Mouse (Mus musculus): ENCODE data around the gene Rexo5. TPM values are rescaled to one million over a fixed set of nuclear protein-coding genes. Genes with fewer than 3 reads are reported as not detected.

Gene Rexo5
- polyA plus RNA-seq, 1 experiment from 2014 or later = 6.3 TPM

DNA sequence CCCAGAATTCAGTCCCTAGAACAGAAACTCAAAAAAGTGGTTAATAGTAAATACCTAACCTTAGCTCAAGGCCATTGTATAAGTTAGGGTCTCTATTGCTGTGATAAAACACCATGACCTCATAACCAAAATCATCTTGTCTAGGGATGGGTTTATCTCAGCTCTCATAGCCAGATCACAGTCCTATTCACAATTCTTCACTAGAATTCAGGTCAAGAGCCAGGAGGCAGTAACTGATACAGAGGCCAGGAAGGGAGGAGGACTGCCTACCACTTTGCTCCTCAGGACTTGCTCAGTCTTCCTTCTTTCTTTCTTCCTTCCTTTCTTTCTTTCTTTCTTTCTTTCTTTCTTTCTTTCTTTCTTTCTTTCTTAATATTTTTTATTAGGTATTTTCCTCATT, 1.5 kb downstream of the Rexo5 start:
- H3K79me2 ChIP-seq (ENCODE audit: inconsistent target) = peaks cover 12% of the 10 kb centered on the region; the same call in 1 of the 2 replicates
- no peak overlapping the region for H3K27ac ChIP-seq
- H3K4me3 ChIP-seq (ENCODE audit: inconsistent target) = no peak overlapping the region
- no peaks in the 10 kb centered on the region for H3K36me3 ChIP-seq (ENCODE audit: inconsistent target)

DNA sequence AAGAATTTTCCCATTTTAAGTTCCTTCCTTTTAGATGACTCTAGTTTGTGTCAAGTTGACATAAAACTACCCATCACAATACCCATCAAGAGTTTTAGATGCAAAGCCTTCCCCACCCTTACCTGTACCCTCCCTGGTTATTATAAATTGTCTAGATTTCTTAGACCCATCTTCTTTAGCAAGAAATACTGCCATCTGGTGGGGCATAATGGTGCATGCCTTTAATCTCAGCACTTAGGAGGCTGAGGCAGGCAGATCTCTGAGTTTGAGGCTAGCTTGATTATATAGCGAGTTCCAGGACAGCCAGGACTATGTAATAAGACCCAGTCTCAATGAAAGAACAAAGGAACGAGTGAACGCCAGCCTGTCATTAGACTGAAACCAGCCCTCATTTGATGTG, 6.7 kb downstream of the Rexo5 start:
- 100% methylated on average over 3 of the region's 3 CpGs for WGBS (ENCODE audit: missing documents)
- Histone ChIP-seq H3K27ac (no peak overlapping the region), H3K79me2 (ENCODE audit: inconsistent target) (no peaks in the 10 kb centered on the region; the same call in 1 of the 2 replicates), H3K4me3 (ENCODE audit: inconsistent target) (no peak overlapping the region), H3K36me3 (ENCODE audit: inconsistent target) (no peaks in the 10 kb centered on the region)

DNA sequence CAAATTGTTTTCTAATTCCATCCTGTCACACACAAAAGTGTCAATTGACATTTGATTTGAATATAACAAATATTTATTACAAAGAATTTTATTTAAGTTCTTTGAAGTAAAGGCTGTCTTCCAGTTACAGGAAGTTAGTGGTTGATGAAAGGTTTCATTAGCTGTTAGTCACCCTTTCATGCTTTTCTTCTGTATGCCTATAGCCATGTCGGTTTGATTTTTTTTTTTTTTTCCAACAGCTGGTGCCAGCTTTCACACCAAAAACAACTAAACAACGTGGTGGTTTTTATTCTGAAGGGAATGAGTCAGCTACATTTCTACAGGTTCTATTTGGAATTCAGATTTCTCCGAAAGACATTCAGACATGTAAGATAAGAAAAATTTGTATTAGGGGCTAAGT, 7.2 kb downstream of the Rexo5 start:
- H3K79me2 ChIP-seq (ENCODE audit: inconsistent target) = no peaks in the 10 kb centered on the region
- 64% methylated on average over 3 of the region's 3 CpGs for WGBS (ENCODE audit: missing documents)
- H3K36me3 ChIP-seq (ENCODE audit: inconsistent target) = no peaks in the 10 kb centered on the region; the same call in 1 of the 2 replicates
- no peak overlapping the region for H3K27ac ChIP-seq
- no peak overlapping the region for H3K4me3 ChIP-seq (ENCODE audit: inconsistent target)

DNA sequence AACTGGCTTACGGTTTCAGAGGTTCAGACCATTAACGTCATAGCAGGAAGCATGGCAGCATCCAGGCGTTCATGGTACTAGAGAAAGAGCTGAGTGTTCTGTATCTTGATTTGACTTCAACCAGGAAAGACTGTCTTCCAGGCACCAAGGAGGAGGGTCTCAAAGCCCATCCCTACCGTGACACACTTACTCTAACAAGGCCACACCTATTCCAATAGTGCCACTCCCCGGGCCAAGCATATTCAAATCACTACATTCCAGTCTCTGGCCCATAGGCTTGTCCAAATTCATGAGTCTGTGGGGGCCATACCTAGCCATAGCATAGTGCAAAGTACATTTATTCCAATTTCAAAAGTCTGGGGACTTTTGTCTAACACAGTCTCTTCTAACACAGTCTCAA, 13.6 kb downstream of the Rexo5 start:
- WGBS (ENCODE audit: missing documents) = 98% methylated on average over 5 of the region's 5 CpGs
- no peaks in the 10 kb centered on the region for H3K79me2 ChIP-seq (ENCODE audit: inconsistent target)
- H3K27ac ChIP-seq = no peak overlapping the region
- no peaks in the 10 kb centered on the region; the same call in 1 of the 2 replicates for H3K36me3 ChIP-seq (ENCODE audit: inconsistent target)
- H3K4me3 ChIP-seq (ENCODE audit: inconsistent target) = no peak overlapping the region

DNA sequence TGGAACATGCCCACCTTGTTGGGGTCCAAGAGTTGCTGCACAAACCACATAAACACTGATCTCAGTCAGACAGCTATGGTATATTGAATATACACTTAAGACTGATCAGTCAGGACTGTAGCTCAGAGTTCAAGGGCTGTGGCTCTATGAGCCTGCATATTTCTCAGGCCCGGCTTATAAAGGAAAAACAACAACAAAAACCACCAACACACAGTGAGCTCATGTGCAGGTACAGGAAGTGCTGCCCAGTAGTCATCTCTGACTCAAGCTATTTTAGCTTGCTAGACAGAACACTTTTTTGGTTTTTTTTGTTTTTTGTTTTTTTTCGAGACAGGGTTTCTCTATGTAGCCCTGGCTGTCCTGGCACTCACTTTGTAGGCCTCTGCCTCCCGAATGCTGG, 14.9 kb downstream of the Rexo5 start:
- WGBS (ENCODE audit: missing documents) = 100% methylated on average over 3 of the region's 3 CpGs
- Histone ChIP-seq H3K79me2 (ENCODE audit: inconsistent target) (no peaks in the 10 kb centered on the region), H3K4me3 (ENCODE audit: inconsistent target) (no peak overlapping the region), H3K36me3 (ENCODE audit: inconsistent target) (no peaks in the 10 kb centered on the region; the same call in 1 of the 2 replicates), H3K27ac (no peak overlapping the region)

DNA sequence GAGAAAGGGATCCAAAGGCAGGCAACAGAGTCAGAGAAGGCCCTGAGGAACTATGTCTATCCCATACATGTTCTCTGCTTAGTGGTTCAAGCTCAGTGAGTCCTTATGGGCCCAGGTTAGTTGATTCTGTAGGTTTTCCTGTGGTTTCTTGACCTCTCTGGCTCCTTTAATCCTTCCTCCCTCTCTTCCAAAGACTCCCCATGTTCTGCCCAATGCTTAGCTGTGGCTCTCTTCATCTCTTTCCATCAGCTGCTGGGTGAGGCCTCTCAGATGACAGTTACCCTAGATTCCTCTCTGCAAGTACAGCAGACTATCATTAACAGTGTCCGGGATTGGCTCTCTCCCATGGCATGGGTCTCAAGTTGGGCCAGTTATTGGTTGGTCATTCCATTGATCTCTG, 41.6 kb downstream of the Rexo5 start:
- Histone ChIP-seq H3K36me3 (ENCODE audit: inconsistent target) (no peaks in the 10 kb centered on the region), H3K4me3 (ENCODE audit: inconsistent target) (no peak overlapping the region), H3K79me2 (ENCODE audit: inconsistent target) (no peaks in the 10 kb centered on the region), H3K27ac (no peak overlapping the region)
- WGBS (ENCODE audit: missing documents) = 100% methylated on average over 1 of the region's 1 CpGs

DNA sequence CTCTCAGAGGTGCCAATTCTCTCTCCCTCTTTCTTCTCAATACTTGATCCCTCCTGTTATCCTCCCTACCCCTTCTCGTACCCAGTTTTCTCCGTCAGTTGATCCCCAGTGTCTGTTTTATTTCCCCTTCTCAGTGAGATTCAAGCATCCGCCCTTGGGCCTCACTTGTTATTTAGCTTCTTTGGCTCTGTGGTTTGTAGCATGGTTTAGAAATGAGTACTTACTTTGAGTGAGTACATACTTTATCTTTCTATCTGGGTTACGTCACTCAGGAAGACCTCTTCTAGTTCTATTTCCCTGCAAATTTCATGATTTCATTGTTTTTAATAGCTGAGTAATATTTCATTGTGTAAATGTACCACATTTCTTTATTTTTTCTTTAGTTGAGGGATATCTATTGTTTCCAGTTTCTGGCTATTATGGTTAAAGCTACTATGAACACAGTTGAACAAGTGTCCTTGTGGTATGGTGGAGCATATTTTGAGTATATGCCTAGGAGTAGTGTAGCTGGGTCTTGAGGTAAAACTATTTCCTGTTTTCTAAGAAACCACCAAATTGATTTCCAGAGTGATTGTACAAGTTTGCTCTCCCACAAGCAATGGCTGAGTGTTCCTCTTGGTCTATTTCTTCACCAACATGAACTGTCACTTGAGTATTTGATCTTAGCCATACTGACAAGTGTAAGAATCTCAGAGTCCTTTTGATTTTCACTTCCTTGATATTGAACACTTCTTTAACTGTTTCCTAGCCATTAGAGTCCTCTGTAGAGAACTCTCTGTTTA, 42.4 kb downstream of the Rexo5 start:
- 65% methylated on average over 4 of the region's 4 CpGs for WGBS (ENCODE audit: missing documents)
- H3K36me3 ChIP-seq (ENCODE audit: inconsistent target) = no peaks in the 10 kb centered on the region
- no peak overlapping the region for H3K27ac ChIP-seq

DNA sequence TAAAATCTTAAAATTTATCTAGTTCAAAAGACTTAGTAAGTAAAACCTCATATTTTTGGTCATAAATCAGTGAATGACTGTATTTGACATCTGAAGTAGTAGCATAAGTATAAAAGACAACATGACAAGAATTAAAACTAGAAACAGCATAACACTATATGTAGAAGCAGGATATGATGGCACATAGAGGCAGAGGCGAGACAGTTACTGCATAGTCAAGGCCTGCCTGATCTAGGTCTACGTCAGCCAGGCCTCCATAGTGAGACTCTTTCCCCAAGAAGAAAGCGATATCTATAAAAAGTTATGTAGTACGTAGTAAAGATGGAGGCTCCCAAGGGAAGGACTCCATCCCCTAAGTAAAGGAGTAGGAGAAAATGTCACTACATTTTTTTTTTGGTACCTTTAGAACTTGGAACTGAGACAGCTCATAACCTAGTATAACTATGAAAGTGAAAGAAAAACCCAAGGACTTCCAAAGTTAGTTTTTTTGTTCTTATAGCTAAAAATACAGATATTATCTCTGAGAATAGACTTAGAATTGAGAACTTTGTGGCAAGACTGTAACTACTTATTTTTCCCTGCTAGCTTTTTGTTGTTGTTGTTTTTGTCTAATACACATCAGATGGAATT, 48.1 kb downstream of the Rexo5 start:
- Histone ChIP-seq H3K36me3 (ENCODE audit: inconsistent target) (no peaks in the 10 kb centered on the region), H3K4me3 (ENCODE audit: inconsistent target) (no peak overlapping the region), H3K27ac (no peak overlapping the region), H3K79me2 (ENCODE audit: inconsistent target) (no peaks in the 10 kb centered on the region)
- WGBS (ENCODE audit: missing documents) = 98% methylated on average over 4 of the region's 4 CpGs

More for the DNA sequence above, 42.4 kb downstream of the Rexo5 start:
- H3K4me3 ChIP-seq (ENCODE audit: inconsistent target) = no peak overlapping the region
- no peaks in the 10 kb centered on the region for H3K79me2 ChIP-seq (ENCODE audit: inconsistent target)

DNA sequence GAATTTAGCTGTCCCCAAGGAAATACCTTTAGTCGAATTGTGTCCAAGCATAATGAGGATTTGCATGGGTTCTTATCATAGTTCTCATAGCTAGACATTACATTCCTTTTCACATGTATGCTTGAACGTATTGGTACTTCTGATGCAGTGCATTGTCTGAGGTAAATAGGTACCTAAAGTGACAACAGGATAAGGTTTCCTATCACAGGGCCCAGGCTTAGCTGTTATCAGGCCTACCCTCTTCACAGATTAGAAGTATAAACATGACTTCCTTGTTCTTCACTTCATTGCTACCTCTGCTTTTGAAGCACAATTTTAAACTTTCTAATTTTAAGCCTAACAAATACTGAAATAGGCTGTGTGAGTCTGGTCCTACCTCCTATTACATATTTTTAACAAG, 51.7 kb downstream of the Rexo5 start:
- Histone ChIP-seq H3K27ac (no peak overlapping the region), H3K4me3 (ENCODE audit: inconsistent target) (no peak overlapping the region), H3K79me2 (ENCODE audit: inconsistent target) (no peaks in the 10 kb centered on the region), H3K36me3 (ENCODE audit: inconsistent target) (no peaks in the 10 kb centered on the region)
- 90% methylated on average over 2 of the region's 2 CpGs for WGBS (ENCODE audit: missing documents)

DNA sequence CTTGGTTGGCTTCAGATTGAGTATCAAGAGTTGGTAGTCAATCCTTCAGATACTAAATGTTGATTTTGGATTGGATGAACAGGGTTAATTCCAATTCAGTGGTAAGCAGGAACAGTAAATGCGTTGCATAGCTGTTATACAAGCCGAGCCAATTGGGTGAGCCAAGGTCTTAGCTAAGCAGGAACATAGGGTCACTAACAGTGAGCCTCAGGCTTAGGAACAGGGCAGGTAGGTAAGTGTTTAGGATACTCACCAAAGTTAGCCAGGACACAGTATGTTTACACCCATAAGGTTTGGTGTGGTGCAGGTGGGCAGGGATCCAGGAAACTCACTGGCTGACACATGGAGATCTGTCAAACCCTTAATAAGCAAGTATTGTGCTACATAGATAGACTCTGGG, 53.6 kb downstream of the Rexo5 start:
- Histone ChIP-seq H3K36me3 (ENCODE audit: inconsistent target) (0 out of 2 replicates have a peak, but pooled peaks cover 3% of the 10 kb centered on the region), H3K79me2 (ENCODE audit: inconsistent target) (no peaks in the 10 kb centered on the region)
- 90% methylated on average over 2 of the region's 2 CpGs for WGBS (ENCODE audit: missing documents)

DNA sequence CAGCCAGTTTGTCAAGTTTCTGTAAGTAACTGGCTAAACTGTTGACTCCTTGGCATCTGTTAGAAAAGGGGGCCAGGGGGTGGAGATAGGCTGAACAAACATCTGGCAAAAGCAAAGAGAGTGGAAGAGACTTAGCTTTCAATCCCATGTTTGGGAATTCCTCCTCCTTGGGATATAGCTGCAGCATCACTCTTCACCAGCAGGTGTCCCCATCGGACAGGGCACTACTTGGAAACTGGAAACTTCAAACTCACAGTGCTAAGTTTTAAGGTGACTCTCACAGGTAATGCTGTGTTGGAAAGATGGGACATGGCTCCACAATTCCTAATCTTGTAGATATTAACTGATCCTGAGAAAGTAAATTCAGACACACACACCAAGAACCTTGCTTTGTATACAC, 55.3 kb downstream of the Rexo5 start:
- Histone ChIP-seq H3K36me3 (ENCODE audit: inconsistent target) (0 out of 2 replicates have a peak, but pooled peaks cover 3% of the 10 kb centered on the region), H3K4me3 (ENCODE audit: inconsistent target) (no peak overlapping the region), H3K79me2 (ENCODE audit: inconsistent target) (no peaks in the 10 kb centered on the region), H3K27ac (no peak overlapping the region)
- WGBS (ENCODE audit: missing documents) = 17% methylated on average over 1 of the region's 1 CpGs

More for the DNA sequence above, 53.6 kb downstream of the Rexo5 start:
- Histone ChIP-seq H3K27ac (no peak overlapping the region), H3K4me3 (ENCODE audit: inconsistent target) (no peak overlapping the region)

DNA sequence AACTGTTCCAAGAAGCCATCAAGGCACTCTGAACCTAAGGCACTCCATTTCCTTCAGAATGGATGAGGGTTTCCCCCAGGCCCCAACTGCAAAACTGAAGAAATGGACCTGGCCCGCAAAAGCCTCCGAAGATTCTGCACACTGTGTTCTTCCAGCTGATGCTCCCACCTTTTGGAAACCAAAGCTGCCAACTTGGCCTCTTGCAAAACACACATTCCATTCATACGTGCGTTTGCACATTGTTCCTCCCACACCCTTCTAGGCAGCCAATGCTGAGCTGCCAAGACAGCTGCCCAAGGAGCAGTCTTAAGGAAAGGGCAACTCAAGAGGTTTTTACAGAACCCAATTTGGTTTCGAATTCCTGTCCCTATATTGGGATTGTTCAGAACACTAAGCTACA, 56.9 kb downstream of the Rexo5 start:
- WGBS (ENCODE audit: missing documents) = 96% methylated on average over 5 of the region's 5 CpGs
- H3K27ac ChIP-seq = no peak overlapping the region
- no peak overlapping the region for H3K4me3 ChIP-seq (ENCODE audit: inconsistent target)
- 0 out of 2 replicates have a peak, but pooled peaks cover 3% of the 10 kb centered on the region for H3K36me3 ChIP-seq (ENCODE audit: inconsistent target)
- no peaks in the 10 kb centered on the region for H3K79me2 ChIP-seq (ENCODE audit: inconsistent target)

DNA sequence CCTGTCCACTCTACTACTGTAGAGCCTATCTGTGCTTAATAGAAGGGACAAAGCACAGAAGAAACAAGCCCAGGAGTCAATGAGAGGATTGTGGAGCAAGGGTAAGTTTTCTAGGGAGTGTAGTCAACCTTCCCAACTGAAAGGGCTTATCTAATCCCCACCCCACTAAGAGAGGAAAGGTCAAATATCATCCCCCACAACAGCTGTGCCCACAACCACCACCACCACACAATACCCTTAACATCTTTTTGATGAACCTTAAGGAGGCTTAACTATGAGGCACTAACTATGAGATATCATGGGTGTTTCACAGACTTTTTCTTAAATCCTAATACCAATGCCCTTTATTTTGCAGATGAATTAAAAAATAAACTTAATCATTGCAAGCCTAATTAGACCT, 58.7 kb downstream of the Rexo5 start:
- no peak overlapping the region for H3K27ac ChIP-seq
- H3K36me3 ChIP-seq (ENCODE audit: inconsistent target) = peaks cover 6% of the 10 kb centered on the region; the same call in 1 of the 2 replicates

DNA sequence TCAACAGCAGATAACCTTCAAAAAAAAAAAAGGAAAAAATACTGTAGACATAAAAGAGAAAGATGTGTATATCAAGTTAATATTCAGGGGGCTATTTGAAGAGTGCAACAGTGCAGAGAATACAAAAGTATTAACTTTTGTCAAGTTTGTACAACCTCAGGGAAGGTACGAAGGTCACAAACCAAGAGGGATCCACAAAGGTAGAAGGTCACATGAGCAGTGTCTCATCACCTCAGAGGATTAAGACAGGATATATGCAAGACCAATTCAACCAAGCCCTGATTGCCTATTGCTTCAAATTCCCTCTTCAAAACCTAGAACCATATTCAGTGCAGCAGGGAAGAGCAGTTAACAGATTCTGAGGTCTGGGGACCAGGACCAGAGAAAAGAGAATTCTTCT, 59.4 kb downstream of the Rexo5 start:
- Histone ChIP-seq H3K27ac (no peak overlapping the region), H3K79me2 (ENCODE audit: inconsistent target) (no peaks in the 10 kb centered on the region), H3K36me3 (ENCODE audit: inconsistent target) (peaks cover 12% of the 10 kb centered on the region; the same call in 1 of the 2 replicates), H3K4me3 (ENCODE audit: inconsistent target) (no peak overlapping the region)
- WGBS (ENCODE audit: missing documents) = 93% methylated on average over 1 of the region's 1 CpGs

More for the DNA sequence above, 58.7 kb downstream of the Rexo5 start:
- no peak overlapping the region for H3K4me3 ChIP-seq (ENCODE audit: inconsistent target)
- H3K79me2 ChIP-seq (ENCODE audit: inconsistent target) = no peaks in the 10 kb centered on the region

DNA sequence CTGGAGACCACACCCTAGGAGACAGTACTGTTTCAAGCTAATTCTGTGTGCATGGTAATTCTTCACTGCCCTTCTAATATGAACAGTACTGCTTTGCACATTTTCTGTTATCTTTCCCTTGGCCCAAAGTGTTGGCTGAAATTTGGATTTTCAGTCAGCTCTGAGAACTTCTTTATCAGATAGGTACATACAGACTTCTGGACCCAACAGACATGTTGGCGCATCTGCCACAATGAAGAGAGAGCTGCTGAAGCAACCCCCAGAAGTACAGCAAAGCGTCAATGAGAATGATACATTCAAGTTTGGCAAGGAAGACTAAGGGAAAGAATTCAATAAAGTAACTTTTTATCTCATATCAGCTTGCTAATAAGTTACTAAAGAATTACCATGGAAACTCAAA, 60.6 kb downstream of the Rexo5 start:
- 100% methylated on average over 2 of the region's 2 CpGs for WGBS (ENCODE audit: missing documents)
- peaks cover 18% of the 10 kb centered on the region; the same call in 1 of the 2 replicates for H3K36me3 ChIP-seq (ENCODE audit: inconsistent target)
- H3K4me3 ChIP-seq (ENCODE audit: inconsistent target) = no peak overlapping the region
- H3K79me2 ChIP-seq (ENCODE audit: inconsistent target) = no peaks in the 10 kb centered on the region
- H3K27ac ChIP-seq = no peak overlapping the region
